Mouse (Mus musculus): Measurements from ENCODE around the gene Smg9.
"Not testable (repeated sequence)": the region's sequence is repeated elsewhere in the genome, so short reads cannot be mapped to it uniquely, and the experiment has no call there.

Gene Smg9

GRCm38 (mm10) chr7:24377091-24377865 lies 22.1 kb upstream of the Smg9 start:
- DNase-seq = no peak

- no peak for DNase-seq
Observed at GRCm38 (mm10) chr7:24378049-24378701, 21.2 kb upstream of the Smg9 start.

- DNase-seq = peak; percentile 49 to 57
Observed at GRCm38 (mm10) chr7:24379934-24380333, 19.5 kb upstream of the Smg9 start.

- no peak for DNase-seq
Observed at GRCm38 (mm10) chr7:24380370-24380769, 19.0 kb upstream of the Smg9 start.

GRCm38 (mm10) chr7:24382730-24383372 lies 16.6 kb upstream of the Smg9 start:
- no peak for DNase-seq

GRCm38 (mm10) chr7:24384070-24384469 lies 15.3 kb upstream of the Smg9 start:
- DNase-seq = no peak

GRCm38 (mm10) chr7:24384827-24385226 lies 14.6 kb upstream of the Smg9 start:
- peak; percentile 56 to 80 for DNase-seq

GRCm38 (mm10) chr7:24387059-24387556 lies 12.3 kb upstream of the Smg9 start:
- no peak for DNase-seq

GRCm38 (mm10) chr7:24389516-24390187 lies 9.8 kb upstream of the Smg9 start:
- no peak for DNase-seq

GRCm38 (mm10) chr7:24390512-24390911 lies 8.9 kb upstream of the Smg9 start:
- no peak for DNase-seq

- no peak for DNase-seq
Observed at GRCm38 (mm10) chr7:24391077-24391476, 8.3 kb upstream of the Smg9 start.

GRCm38 (mm10) chr7:24391687-24392086 lies 7.7 kb upstream of the Smg9 start:
- no peak for DNase-seq

GRCm38 (mm10) chr7:24394054-24394453 lies 5.4 kb upstream of the Smg9 start:
- no peak for DNase-seq

- DNase-seq = no peak
Observed at GRCm38 (mm10) chr7:24394475-24395161, 4.8 kb upstream of the Smg9 start.

- DNase-seq = no peak
Observed at GRCm38 (mm10) chr7:24396832-24397231, 2.6 kb upstream of the Smg9 start.

- DNase-seq = no peak
Observed at GRCm38 (mm10) chr7:24398364-24398913, 980 bp upstream of the Smg9 start.

- no peak for DNase-seq
Observed at GRCm38 (mm10) chr7:24400082-24400452, 648 bp downstream of the Smg9 start.

- not testable (repeated sequence) for DNase-seq
Observed at GRCm38 (mm10) chr7:24400489-24400888, 1.1 kb downstream of the Smg9 start.

GRCm38 (mm10) chr7:24402851-24403250 lies 3.4 kb downstream of the Smg9 start:
- DNase-seq = no peak

GRCm38 (mm10) chr7:24405649-24406048 lies 6.2 kb downstream of the Smg9 start:
- no peak for DNase-seq

GRCm38 (mm10) chr7:24406528-24407344 lies 7.3 kb downstream of the Smg9 start:
- peak; percentile 36 to 61 for DNase-seq
